Mouse (Mus musculus) myocyte (in vitro differentiated cells): ENCODE results near the gene Epha10.

Source experiments
- MYOG ChIP-seq, 3 experiments: IDR thresholded peaks; one replicate each; pipeline ENCODE4 v1.6.1; 2011; ENCODE audit warnings: control low read depth in 2 of 3, low read depth in 2 of 3, mild to moderate bottlenecking in 2 of 3; ENCODE audit not compliant: insufficient read length in 2 of 3, control insufficient read depth in 1 of 3, insufficient read depth in 1 of 3
- TCF12 ChIP-seq: IDR thresholded peaks from one replicate; pipeline ENCODE4 v1.6.1; 2011; ENCODE audit warnings: mild to moderate bottlenecking, control low read depth; ENCODE audit not compliant: poor library complexity, insufficient read depth, severe bottlenecking

- TF ChIP-seq TCF12 (no peak), MYOG (IDR thresholded peaks at IDR 0.05; ENCODE audit: control insufficient read depth in 1 of 3, insufficient read depth in 1 of 3, insufficient read length in 2 of 3, low read depth in 2 of 3) (no peak)
Observed at GRCm38 (mm10) chr4:124858370-124858769, 22.3 kb upstream of the Epha10 start.
